Mouse (Mus musculus) forebrain, embryonic 15.5 days (tissue): Measurements from ENCODE around the gene Taf1d. TPM values are rescaled to one million over a fixed set of nuclear protein-coding genes. Genes with fewer than 3 reads are reported as not detected.

ENCODE experiments used
- ATAC-seq: fragments of 200-750 bp; cut with Nextera tagmentation; replicated peaks from 2 replicates; pipeline ENCODE4 v1.8.0; 2017; ENCODE audit warnings: mild to moderate bottlenecking, moderate TSS enrichment, moderate library complexity
- H3K27ac ChIP-seq: fragments of 300-500 bp; sonication (generic); replicated peaks from 2 replicates; pipeline ENCODE4 v1.5.1; 2015; ENCODE audit warnings: mild to moderate bottlenecking, inconsistent platforms
- H3K27me3 ChIP-seq: fragments of 300-500 bp; sonication (generic); 2 replicates; pipeline ENCODE4 v1.6.1; 2015; ENCODE audit warnings: inconsistent platforms
- H3K36me3 ChIP-seq: fragments of 300-500 bp; sonication (generic); 2 replicates; pipeline ENCODE4 v1.6.1; 2015; ENCODE audit warnings: mild to moderate bottlenecking, inconsistent platforms
- H3K4me1 ChIP-seq: fragments of 300-500 bp; sonication (generic); 2 replicates; pipeline ENCODE4 v1.6.1; 2015; ENCODE audit warnings: inconsistent platforms
- H3K4me2 ChIP-seq: fragments of 300-500 bp; sonication (generic); replicated peaks from 2 replicates; pipeline ENCODE4 v1.6.1; 2015; ENCODE audit warnings: mild to moderate bottlenecking, inconsistent platforms
- H3K4me3 ChIP-seq: fragments of 300-500 bp; sonication (generic); 2 replicates; pipeline ENCODE4 v1.5.1; 2015; ENCODE audit warnings: mild to moderate bottlenecking, inconsistent platforms
- H3K9ac ChIP-seq: fragments of 300-500 bp; sonication (generic); replicated peaks from 2 replicates; pipeline ENCODE4 v1.6.1; 2015; ENCODE audit warnings: mild to moderate bottlenecking, inconsistent platforms
- H3K9me3 ChIP-seq: fragments of 300-500 bp; sonication (generic); 2 replicates; pipeline ENCODE4 v1.6.1; 2016; ENCODE audit warnings: inconsistent platforms
- WGBS: fragments of 180-500 bp; shearing (Covaris S2); methylation state at CpG from one replicate; pipeline ENCODE4 v1.1.7; 2015; ENCODE audit warnings: mixed read lengths; 5-methylcytosine and 5-hydroxymethylcytosine counted together
- microRNA-seq: library from miRNA; unstranded; fragments of <30 nt; microRNA quantifications from one replicate; pipeline ENCODE4, GENCODE M21; 2016
- polyA plus RNA-seq: library from polyadenylated mRNA; unstranded; fragments of >200 nt; fragmentation: Nextera tagmentation; extraction: Ambion mirVana; gene quantifications from 2 replicates; pipeline ENCODE4 v1.2.1, GENCODE M21; 2015

Gene Taf1d
- polyA plus RNA-seq, 1 experiment from 2014 or later = 49.7 TPM

DNA sequence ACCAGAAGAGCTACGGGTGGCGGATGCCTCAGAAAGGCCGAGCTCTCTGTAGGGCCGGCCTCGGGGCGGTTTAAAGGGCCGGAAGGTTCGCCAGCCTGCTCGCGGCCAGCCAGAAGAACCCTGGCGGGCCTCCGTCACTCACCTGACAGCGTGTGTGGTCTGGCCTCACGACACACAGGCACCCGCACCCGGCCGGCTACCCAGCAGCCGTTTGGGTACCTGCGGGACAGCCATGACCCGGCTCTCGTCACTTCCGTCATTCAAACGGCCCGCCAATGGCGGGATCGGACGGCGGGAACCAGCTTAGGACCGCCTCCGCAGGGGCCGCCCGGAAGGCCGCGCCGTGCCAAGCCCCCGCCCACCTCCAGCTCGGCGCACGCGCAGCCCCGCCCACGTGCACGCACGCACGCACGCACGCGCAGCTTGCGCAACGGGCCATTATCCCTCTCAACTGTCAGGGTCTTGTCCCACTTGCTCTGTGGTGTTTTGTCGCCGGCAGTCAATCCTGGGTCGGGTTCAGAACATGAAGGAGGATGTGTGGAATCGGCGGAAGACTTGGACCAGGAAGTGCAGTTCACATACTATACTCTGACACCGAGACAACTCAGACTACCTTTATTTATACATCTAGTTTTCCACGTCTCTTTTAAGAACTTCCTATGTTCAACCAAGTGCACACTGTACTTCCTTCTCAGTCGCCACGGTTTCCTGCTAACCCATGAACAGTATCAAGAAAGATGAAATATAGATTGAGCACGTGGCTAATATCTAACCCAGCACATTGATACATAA, 51.7 kb downstream of the Taf1d start, which contains the start of gene Cep295:
Gene Cep295 (minus strand): TSS at position 305 of the 792 bp plus-strand sequence.
- H3K36me3 ChIP-seq = 0 out of 2 replicates have a peak, but pooled peaks cover 6% of the 10 kb centered on the region
- 0 out of 2 replicates have a peak, but pooled peaks cover 3% of the 10 kb centered on the region for H3K27me3 ChIP-seq
- H3K4me1 ChIP-seq = peaks cover 20% of the 10 kb centered on the region
- H3K27ac ChIP-seq = peak within 1 kb of the TSS; percentile 83
- H3K4me3 ChIP-seq = peak within 1 kb of the TSS; percentile 91
- H3K4me2 ChIP-seq = peak within 1 kb of the TSS; percentile 80
- H3K9me3 ChIP-seq = no peaks in the 10 kb centered on the region
- peak within 1 kb of the TSS; percentile 87 for H3K9ac ChIP-seq
- ATAC-seq = peak; percentile 99
- WGBS = 3% methylated on average over 60 of the region's 60 CpGs

DNA sequence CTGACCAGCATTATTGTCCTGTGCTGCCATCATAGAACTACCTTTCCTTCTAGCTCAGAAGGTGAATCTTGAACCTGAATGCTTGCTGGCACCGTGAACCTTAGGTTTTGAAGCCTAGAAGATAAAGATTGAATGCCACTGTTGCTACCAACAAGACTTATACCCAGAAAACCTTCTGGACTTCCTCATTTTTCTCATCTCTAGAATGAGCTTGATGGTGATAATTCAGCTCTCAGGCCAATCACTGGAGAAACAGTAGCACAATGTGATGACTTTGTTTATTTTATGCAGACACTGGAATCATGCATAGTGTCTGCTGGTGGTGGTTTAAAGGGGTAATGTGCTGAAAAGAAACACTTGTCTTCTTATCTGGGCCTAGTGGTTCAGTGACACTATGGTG, 58.8 kb downstream of the Taf1d start:
- H3K36me3 ChIP-seq = no peaks in the 10 kb centered on the region
- no peak overlapping the region for H3K9ac ChIP-seq
- no peak overlapping the region for H3K4me3 ChIP-seq
- 85% methylated on average over 1 of the region's 1 CpGs for WGBS
- H3K4me1 ChIP-seq = no peaks in the 10 kb centered on the region
- H3K27ac ChIP-seq = no peak overlapping the region
- H3K9me3 ChIP-seq = no peaks in the 10 kb centered on the region
- no peaks in the 10 kb centered on the region for H3K27me3 ChIP-seq
- H3K4me2 ChIP-seq = no peak overlapping the region
- ATAC-seq = no peak

DNA sequence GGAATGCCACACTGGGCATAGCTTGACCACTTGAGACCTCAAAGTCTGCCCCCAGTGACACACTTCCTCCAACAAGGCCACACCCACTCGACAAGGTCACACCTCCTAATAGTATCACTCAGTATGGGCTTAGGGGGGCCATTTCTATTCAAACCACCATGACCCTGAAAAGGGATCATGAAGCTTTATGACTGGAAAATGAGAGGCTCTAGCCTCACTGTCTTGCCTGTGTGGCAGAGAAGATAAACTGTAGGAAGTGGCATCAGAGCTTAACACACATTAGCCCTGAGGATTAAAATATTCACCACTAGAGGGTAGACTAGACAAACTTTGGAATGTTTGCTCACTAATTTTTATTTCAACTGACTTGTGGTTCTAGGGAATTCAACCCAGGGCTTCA, 59.8 kb downstream of the Taf1d start:
- H3K9me3 ChIP-seq = no peaks in the 10 kb centered on the region
- H3K4me1 ChIP-seq = no peaks in the 10 kb centered on the region
- WGBS = 88% methylated on average over 1 of the region's 1 CpGs
- H3K27ac ChIP-seq = no peak overlapping the region
- H3K36me3 ChIP-seq = no peaks in the 10 kb centered on the region
- H3K4me3 ChIP-seq = no peak overlapping the region
- no peaks in the 10 kb centered on the region for H3K27me3 ChIP-seq
- no peak overlapping the region for H3K9ac ChIP-seq
- peak; percentile 87 for ATAC-seq
- H3K4me2 ChIP-seq = no peak overlapping the region

DNA sequence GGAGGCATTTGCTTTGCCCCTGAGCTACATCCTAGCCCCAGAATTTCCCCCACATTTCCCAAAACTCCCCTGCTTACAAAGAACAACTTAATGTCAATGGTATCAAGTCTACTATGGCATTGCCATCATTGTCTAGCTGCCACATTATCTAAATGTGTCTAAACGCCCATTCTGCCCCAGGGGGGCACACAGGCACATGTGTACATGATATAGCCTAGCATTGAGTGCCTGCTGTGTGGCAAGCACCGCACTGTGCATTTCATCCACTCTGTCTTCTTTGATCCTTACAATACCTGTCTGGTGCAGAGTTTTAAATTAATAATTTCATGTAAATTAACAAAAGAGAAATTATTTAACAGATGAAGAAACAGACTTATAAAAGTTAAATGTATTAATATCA, 60.2 kb downstream of the Taf1d start:
- ATAC-seq = peak; percentile 51; the same call in 1 of the 2 replicates
- Histone ChIP-seq H3K4me3 (no peak overlapping the region), H3K9ac (no peak overlapping the region), H3K27ac (no peak overlapping the region), H3K27me3 (no peaks in the 10 kb centered on the region), H3K36me3 (no peaks in the 10 kb centered on the region), H3K9me3 (no peaks in the 10 kb centered on the region), H3K4me2 (no peak overlapping the region), H3K4me1 (no peaks in the 10 kb centered on the region)
- 45% methylated on average over 2 of the region's 2 CpGs for WGBS

Small RNA genes lying within 50 kb of the gene (microRNA-seq; reads per million reads assigned to microRNA genes)
- gene Gm49349 (not detected), gene mmu-mir-7650 (not detected)

Other genes with a start within 250 kb of the Taf1d start
- not detected in 2 replicates for gene Hephl1, start 194.1 kb upstream of the Taf1d start, polyA plus RNA-seq
- gene Vstm5, start 67.2 kb upstream of the Taf1d start, polyA plus RNA-seq = 6.4 and 6.8 TPM in 2 replicates
- 42.8 and 43.5 TPM in 2 replicates for gene Med17, start 26.3 kb upstream of the Taf1d start, polyA plus RNA-seq
- gene 4931406C07Rik, start 234 bp downstream of the Taf1d start, polyA plus RNA-seq = 11.1 and 13.8 TPM in 2 replicates
- gene Cep295, start 51.6 kb downstream of the Taf1d start, polyA plus RNA-seq = 15.1 and 15.2 TPM in 2 replicates
- 1.6 TPM in 2 replicates for gene Smco4, start 187.2 kb downstream of the Taf1d start, polyA plus RNA-seq